Mouse (Mus musculus): ENCODE measurements at regions not wholly inside any gene's neighbourhood (a gene's known extent, or its start where the extent isn't known, plus 50 kb on each side); places are given as distances from the start of the nearest gene placed in this dataset.

DNA sequence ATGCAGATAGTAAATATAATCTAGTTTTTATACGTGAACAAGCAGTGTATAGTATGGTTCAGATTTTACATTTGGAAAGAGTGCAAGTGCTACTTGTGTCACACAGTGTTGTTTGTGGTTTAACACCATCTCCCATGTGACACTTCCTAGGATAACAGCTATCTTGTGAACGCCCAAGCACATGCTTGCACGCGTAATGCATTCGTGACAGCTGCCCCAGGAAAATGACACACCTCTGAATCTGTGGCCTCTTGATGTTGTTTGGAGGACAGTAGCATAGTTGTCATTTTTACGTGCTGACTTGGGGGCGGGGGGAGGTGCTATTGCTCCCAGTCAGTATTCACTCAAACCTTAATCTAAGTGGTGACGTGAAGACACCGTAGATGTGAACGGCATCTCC, 256.2 kb upstream of the Daam1 start:
- no peak for DNase-seq

DNA sequence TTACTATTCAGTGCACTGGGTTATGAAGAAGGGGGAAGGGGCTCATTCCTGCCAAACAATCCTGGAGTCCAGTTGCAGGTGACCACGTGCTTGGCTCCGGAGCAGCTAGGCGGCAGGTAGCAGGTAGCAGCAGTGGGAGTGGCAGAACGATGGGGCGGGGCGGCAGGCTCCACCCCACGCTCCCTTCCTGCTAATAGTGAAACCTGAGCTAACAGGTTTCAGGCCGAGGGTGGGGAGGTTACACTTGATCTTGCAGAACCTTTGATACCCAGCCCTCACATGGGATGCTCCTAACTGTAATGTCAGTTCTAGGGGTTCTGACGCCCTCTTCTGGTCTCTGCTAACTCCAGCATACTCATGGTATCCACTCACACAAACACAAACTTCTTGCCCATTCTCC, 253.5 kb upstream of the Daam1 start:
- peak; percentile 17 for DNase-seq

DNA sequence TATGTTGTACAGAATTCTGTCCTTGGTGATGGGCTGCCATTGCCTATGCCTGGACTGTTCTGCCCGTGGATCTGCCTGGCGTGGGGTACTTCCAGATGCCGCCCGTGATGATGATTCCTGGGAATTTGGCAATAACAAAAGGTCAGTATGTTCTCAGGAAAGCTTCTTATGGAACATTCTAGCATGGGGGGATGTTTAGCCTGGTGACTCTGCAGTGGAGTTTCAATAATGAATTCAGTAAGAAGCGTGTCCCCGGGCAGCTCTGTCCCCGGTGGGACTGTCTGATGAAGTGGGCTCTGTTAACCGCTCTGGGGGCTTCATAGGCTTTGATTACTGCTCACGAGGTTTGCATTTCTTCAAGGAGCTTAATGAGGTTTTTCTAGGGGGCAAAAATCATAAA, 252.9 kb upstream of the Daam1 start:
- no peak for DNase-seq

DNA sequence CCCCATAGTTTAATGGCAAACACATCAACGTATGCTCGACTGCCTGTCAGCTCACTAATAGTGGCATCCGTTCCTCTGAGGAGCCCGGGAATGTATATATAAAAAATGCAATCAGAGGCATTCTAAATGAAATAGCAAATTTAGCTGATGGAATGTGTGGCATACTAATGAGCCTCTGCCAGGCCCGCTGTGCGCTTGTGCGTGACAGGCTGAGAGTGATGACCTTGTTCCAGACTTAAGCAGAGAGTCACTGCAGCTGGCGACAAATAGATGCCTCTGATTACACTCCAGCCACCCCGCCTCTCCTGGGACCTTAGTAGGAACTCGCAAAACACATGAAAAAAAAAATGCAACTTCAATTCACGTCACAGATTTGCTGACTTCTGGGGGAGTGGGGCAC, 252.0 kb upstream of the Daam1 start:
- peak; percentile 6 for DNase-seq

DNA sequence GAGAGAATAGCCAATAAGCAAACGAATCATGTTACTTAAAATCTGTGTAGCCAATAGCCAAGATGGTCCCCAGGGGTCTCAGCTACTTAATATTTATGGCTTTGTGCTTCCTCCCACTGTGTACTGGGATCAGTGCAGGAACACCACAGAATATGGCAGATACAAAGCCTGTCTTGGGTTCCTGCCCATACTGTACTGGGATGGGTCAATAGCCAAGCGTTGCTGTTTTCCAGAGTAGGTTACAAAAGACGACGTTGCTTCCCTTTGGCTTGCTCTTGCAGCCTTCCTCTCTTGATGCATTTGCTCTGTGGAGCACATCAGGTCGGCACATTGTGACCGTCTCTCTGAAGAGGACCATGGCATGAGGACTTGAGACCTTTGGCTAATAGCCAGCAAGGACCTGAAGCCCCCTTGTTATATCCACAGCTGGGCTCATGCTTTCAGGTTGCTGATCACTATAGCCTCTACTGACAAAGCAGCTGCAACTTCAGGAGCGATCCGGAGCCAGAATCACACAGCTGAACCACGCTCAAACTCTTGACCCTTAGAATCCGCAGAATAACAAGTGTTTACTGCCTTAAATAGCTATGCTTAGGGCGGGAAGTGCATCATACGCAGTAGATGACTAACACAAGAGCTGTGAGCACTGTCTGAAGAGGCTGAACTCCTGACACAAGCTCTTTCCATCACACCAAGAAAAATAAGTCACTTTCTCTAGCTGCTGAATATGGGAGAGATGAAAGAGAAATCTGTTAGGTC, 250.2 kb upstream of the Daam1 start:
- no peak for DNase-seq

DNA sequence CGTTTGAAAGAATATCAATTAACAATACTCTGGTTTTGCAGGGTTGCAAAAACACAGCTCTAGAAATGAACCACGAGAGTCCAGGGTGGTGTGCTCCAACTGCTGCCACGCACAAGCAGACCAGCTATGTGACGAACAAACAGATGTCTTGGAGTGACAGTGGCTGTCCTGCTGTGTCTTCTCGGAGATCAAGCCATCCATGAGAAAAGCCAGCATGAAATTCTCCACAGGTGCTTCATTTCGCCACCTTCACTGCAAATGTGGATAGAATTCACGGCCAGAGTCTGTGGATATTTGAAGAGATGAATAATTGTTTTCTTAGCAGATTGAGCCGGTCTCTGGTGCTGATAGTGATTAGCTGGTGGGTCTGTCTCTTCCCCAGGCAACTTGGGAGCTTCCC, 246.3 kb upstream of the Daam1 start:
- DNase-seq = no peak

DNA sequence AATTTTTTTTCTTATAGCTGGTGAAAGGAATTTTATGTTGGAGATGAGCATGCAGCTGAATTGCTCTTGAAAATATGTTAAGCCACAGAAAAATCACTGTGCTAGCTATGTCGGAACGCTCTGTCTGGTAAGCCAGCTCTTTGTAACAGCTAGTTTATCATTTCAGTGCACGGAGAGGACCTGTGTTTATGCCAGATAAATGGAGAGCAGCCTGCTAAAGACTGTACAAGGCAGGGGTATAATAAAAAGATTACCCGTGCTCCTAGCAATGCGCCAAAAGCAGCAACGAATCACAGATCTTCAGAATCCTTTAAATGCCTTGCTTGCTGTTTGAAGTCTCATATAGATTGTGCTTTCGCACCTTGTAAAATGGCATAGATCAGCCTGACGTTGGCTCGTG, 232.2 kb upstream of the Daam1 start:
- DNase-seq = no peak

DNA sequence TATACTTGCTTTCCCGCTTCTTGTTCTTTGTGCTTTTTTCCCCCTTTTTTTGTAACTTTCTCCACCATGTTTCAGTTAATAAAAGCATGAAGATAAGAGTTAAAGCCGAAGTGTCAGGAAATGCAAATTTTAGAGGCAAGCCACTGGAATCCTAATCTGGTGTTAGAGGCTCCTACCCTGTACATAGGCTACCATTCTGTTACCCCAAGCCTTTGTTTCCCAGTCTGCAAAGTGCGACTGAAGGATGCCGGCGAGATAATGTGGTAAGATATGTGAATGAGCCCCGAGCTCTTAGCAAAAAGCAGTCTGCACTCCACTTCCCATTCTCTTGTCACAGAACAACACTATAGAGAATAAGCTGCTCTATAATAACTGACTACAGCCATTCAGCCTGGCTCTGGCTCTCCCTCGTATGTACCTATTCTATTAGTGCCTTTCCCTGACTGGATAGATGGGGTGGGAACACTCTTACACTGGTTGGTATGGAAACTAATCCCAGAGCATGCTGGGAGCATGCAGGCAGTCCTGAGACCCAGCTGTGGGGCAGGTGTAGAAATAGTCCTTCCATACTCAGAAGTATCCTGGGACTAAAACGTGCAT, 229.7 kb upstream of the Daam1 start:
- DNase-seq = no peak

DNA sequence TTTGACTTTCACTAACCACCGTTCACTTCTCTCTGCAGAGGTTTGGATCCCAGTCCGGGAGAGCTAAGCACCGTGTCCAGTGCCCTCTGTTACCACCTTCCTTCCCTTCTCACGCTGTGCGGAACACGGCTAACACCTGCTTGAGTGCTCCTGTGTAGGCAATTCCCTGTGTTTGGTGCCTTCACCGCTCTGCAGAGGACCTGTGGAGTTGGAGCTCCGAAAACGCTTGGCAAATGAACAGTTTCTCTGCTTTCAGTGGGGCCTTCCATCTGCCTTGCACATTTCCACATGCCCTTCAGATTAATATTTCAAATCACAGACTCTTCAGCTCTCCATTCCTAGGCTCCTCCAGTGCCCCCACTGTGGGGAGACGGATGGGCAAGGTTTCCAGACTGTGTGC, 227.7 kb upstream of the Daam1 start:
- DNase-seq = no peak

DNA sequence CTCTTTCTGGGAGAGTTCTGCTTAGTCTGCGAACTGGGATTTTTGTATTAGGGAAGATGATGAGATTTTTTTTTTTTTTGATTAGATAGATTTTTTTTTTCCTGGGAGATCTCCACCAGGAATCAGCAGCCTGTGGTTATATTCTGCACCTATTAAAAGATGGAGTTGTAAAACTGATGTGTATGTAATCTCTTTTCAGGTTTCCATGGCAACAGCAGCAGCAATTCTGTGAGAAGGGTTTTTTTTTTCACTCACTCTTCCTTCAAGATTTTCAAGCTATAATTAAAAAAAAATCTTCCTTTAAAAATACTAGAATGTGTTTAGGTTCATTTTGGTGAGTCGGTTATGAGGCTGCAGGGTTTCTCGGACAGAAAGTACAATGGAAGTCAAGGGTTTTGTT, 224.5 kb upstream of the Daam1 start:
- DNase-seq = no peak

DNA sequence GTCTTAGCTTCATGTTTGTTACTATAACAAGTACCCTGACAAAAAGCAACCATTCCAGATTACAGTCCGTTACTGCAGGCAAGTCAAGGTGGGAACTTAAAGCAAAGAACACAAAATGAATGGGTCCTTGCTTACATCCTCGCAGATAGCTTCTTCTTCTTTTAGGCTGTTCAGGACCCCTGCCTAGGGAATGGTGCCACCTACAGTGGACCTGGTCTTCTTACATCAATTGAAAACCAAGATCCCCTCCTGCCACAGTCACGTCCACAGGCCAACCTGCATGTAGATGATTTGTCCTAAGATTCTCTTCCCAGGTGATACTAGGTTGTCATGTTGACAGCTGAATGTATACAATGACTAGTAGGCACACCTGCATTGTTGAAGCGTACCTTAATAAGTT, 222.9 kb upstream of the Daam1 start:
- no peak for DNase-seq

DNA sequence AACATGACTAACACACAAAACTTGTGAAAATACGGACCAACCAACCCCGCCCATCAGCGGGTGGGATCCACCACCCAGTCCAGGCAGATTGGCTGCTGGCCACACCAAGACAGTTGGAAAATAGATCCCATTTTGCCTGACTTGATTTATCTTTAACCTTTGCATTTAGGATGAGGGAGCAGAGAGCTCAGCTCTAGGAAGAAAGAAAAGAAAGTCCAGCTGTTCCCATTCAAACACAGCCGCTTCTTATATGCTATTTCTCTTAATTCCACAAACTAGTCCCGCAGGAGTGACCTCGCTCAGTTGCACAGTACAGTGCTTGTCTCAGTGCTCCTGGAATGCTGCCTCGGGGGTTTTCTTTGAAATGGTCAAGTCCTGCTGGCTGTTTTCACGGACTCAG, 217.6 kb upstream of the Daam1 start:
- DNase-seq = no peak

DNA sequence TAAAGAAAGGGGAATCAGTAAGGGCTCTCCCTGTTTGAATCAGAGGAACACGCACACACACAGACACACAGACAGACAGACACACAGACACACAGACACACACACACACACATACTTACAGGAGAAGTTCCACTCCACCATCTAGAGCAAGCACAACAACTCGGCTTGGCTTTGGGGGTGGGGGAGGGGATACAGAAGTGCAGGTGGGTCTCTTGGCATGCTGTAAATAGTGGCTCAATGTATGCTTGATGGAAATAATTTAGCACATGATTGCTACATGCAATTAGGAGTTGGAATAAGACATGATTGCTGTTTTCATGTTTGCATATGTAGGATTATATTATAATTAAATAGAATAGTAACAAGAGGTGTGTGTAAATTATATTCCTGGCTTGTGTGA, 215.9 kb upstream of the Daam1 start:
- DNase-seq = no peak

DNA sequence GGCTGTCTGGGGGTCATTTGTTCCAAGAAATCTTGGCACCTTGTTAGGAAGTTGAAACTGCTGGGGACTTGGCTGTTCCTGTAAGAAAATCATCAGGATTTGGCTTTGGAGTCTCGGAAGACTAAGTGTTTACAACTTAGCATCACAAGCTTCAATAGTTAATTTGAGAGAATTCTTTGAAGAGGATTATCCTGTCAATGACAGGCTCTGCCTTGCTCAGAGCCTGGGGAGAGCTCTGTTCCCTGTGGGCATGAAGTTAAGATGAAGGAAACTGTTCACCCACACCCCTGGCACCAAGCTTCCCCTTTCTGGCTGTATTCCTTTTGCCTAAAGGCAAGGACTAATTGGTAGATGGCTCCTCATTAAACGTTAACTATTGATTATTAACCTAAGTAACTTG, 215.5 kb upstream of the Daam1 start:
- no peak for DNase-seq

DNA sequence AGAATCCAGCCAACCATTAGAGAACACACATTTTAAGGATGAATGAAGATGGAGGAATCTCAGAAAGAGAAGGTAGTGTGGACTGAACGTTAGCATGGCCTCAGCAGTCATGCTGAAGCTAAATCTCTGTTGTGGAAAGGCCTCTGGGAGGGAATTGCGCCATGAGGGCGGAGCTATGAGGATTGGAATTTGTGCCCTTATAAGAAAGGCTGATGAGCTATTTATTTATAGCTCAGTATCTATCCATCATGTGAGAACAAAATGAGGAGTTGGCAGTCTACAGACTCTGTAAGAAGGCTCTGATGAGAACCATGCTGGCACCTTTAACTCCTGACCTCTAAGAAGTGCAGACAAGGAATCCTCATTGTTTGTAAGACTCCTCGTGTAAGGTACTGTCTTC, 214.8 kb upstream of the Daam1 start:
- DNase-seq = no peak

DNA sequence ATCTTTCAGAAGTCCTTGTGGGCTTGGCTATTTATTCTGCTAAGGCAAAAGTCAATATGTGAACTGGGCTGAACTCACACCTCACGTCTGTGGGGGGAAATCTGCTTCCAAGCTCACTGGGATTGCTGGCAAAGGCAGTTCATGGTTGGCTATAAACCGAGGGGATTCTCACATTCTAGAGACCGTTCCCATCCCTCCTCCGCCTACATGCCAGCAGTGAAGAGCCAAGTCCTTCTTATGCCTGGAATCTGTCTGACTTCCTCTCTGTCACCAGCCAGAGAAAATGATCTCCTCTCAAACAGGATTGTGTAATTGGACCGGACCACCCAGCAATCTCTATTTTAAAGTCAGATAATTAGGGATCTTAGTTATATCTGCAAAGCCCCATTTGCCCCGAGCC, 212.4 kb upstream of the Daam1 start:
- no peak for DNase-seq

DNA sequence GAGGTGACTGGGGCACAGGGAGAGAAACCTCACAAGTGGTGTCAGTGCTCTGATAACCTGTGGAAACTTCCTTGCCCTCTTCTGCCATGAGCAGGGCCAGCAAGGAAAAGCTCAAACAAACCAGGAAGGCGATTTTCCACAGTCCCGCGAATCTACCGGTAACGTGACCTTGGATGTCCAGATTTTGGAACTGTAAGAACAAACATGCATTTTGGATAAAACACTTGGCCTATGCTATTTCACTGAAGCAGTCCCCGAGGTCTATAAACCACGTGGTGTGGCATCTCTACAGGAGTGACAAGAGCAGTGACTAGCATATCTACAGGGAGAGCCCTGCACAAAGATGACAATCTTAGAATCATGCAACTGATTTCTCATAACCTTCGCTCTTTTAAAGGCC, 211.9 kb upstream of the Daam1 start:
- no peak for DNase-seq

DNA sequence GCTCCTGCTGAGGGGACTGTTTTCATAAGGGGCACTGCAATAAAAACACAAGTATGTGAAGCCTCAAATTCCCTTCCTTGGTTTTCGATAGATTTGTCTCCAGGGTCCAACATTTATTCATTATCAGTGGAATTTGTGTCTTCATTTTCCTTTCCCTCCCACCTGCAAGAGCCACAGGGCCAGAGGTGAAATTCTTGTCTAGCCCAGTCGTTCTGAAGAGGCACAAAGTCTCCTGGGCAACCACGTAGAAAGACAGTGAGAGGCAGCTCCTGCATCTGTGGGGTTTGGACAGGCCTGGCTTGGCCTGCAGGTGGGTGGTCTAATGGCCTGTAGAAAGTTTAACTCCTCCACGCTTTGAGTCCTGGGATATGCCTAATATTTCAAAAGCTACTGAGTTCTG, 211.3 kb upstream of the Daam1 start:
- DNase-seq = no peak

DNA sequence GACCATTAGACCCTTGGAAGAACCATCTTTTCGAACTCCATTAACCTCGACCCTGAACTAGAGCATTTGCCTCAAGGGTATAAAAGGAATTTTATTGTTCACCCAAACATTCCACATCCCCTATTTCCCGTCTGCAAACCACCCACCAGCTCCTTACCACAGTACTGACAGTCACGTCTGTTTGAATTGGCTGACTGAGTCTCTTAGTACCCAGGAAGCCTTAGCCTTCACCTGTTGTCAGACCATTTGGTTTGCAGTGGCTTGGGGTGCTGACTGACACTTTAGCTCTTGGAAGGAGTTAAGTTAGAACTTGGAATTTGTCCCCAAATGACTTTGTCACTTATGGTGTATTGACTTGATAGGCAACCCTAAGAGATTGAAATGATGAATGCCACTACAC, 209.3 kb upstream of the Daam1 start:
- no peak for DNase-seq

DNA sequence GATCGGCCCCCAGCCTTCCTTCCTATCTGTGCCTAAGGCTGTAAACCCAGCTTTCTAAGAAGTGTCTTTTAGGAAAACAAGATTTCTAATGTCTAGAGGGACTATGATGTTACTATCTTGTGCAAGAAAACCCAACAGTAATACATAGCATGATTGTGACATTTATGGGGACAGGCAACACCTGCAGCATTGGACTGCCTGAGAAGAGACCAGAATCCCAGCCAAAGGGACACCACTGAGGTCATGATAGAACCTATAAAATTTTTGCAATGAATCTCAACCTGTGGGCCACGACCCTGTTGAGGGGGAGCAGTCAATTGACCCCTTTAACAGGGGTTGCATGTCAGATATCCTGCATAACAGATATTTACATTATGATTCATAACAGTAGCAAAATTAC, 208.1 kb upstream of the Daam1 start:
- no peak for DNase-seq

DNA sequence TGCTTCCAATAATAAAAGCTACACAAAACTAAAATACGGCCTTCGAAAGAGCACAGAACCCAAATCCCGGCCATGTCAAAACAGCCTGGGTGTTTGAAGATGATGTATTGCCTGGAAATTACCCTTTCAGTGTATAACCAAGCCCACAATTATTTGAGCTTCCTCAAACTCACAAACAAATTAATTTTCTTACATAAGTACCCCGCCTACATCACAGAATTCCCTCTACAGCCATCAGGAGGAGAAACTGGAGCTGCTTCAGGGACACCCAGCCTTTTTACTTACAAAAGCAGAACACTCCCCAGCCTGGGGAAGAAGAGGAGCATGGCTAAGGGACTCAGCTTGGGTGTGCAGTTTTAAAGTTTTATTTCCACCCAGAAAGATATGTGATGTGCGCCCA, 207.6 kb upstream of the Daam1 start:
- DNase-seq = no peak

DNA sequence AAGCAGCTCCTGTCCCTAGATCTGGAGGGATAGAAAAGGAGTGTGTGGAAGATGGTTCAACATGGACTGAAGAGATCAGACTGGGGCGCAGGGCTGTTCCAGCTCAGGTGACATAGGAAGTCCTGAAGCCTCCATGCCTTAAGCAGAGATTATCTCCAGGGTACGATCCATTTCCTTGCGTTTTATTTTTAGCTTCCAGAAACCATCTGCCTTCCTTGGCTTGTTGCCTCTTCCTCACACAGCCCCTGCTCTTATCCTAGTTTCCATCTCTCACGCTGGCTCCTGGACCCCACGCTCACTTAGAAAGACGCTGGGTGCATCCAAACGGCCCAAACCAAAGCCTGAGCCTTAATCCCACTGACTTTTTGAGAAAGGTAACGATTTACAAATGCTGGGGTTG, 206.8 kb upstream of the Daam1 start:
- DNase-seq = no peak

DNA sequence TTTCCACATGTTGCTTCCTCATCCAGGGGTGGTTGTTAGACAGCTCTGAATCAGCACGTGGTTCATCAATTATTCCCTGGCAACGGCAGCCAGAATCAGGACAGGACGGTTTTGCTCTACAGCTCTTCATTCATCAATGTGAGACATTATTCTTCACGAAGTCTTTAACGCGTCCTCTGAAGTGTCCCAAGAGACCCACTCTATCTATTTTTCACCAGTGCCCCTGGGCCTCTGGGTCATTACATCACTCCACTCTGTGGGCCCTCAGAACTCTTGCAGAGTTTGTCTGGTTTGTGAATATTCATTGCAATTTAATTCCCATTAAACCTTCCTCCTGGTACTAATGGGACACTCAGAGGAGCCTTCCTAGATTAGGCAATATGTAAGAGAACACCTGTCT, 206.2 kb upstream of the Daam1 start:
- no peak for DNase-seq

DNA sequence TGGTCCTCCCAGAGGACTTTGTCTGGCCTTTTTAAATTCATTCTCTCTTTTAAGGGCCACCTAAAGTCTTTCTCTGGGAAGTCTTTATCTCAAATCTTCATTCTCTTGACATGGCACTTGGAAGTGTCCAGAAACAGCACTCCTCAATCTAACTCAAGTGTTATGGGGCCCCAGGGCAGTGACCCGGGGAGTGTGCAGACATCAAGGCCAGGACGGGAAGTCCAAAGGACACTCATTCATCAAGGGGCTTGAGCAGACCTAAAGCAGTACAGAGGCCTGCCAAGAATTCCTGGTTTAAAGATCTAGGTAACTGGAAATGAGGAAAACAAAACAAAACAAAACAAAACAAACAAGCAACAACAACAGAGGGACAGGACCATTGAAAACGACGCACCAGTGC, 205.8 kb upstream of the Daam1 start:
- no peak for DNase-seq

DNA sequence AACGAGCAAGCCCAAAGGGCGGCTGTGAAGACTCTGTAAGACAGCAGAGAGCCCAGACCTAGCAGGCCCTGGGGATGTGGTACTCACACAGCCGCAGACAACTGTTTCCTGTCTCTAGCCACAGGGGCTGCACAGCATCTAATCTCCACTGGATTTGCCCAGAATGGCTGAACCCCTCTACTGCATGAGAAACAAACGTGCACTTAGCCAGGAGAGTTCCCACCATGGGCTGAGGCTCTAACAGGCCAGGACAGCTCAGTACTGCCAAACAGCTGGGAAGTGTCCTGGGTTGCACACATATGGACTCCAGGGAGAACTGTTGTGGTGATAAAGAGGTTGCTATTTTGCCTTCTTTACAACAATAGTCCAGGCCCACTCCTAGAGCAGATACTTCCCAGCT, 204.1 kb upstream of the Daam1 start:
- DNase-seq = no peak
